Mouse (Mus musculus) adrenal gland, adult 8-10 months (tissue): Measurements from ENCODE around the gene Atg4c. TPM values are rescaled to one million over a fixed set of nuclear protein-coding genes. Genes with fewer than 3 reads are reported as not detected.

ENCODE experiments used
- DNase-seq: peaks from one replicate; pipeline ENCODE4 v3.0.0; 2022
- total RNA-seq, 4 experiments: library from RNA; stranded (reverse); gene quantifications; 2 replicates each; pipeline ENCODE4 v1.2.4; 2022

Gene Atg4c
- total RNA-seq, 4 experiments from 2014 or later = 17.1 to 21.4 (median 19.4) TPM

GRCm38 (mm10) chr4:99266843-99267445, 73.2 kb downstream of the Atg4c start:
- no peak for DNase-seq

- DNase-seq = no peak
Measured at GRCm38 (mm10) chr4:99272860-99273259, 79.1 kb downstream of the Atg4c start.

GRCm38 (mm10) chr4:99273466-99273865, 79.7 kb downstream of the Atg4c start:
- no peak for DNase-seq

GRCm38 (mm10) chr4:99273979-99274378, 80.2 kb downstream of the Atg4c start:
- no peak for DNase-seq

GRCm38 (mm10) chr4:99278876-99279275, 85.1 kb downstream of the Atg4c start:
- DNase-seq = no peak

GRCm38 (mm10) chr4:99281711-99282110, 88.0 kb downstream of the Atg4c start:
- no peak for DNase-seq

GRCm38 (mm10) chr4:99289286-99289685, 95.6 kb downstream of the Atg4c start:
- no peak for DNase-seq

GRCm38 (mm10) chr4:99298676-99299075, 104.9 kb downstream of the Atg4c start:
- peak; percentile 2 for DNase-seq

- no peak for DNase-seq
Measured at GRCm38 (mm10) chr4:99304793-99305192, 111.1 kb downstream of the Atg4c start.

Other genes starting within 250 kb of the Atg4c start
- gene Angptl3, start 163.0 kb upstream of the Atg4c start, total RNA-seq = 1 to 10 TPM in 1 of 4 experiments, under 1 TPM in 2, not detected in 1; 0.25 to 1.2 (median 0.31) TPM
- gene Dock7, start 73.0 kb upstream of the Atg4c start, total RNA-seq = 10 to 100 TPM; 51.0 to 56.0 (median 52.8) TPM
- gene Gm12689, start 102.0 kb downstream of the Atg4c start, total RNA-seq = under 1 TPM in 3 of 4 experiments, not detected in 1; 0.28 to 0.95 (median 0.70) TPM